Mouse (Mus musculus): ENCODE data around the gene Ptpro.
"Not testable (repeated sequence)": the region's sequence is repeated elsewhere in the genome, so short reads cannot be mapped to it uniquely, and the experiment has no call there.

Gene Ptpro

GRCm38 (mm10) chr6:137457210-137457609, 205.1 kb downstream of the Ptpro start:
- DNase-seq, result no peak

- no peak for DNase-seq
Observed at GRCm38 (mm10) chr6:137458136-137458535, 206.0 kb downstream of the Ptpro start.

GRCm38 (mm10) chr6:137463771-137464170, 211.7 kb downstream of the Ptpro start:
- DNase-seq, result peak; percentile 42

- peak; percentile 93 for DNase-seq
Observed at GRCm38 (mm10) chr6:137465253-137465652, 213.1 kb downstream of the Ptpro start.

- no peak for DNase-seq
Observed at GRCm38 (mm10) chr6:137466256-137466655, 214.1 kb downstream of the Ptpro start.

GRCm38 (mm10) chr6:137467696-137468095, 215.6 kb downstream of the Ptpro start:
- no peak for DNase-seq

- DNase-seq, result no peak
Observed at GRCm38 (mm10) chr6:137469541-137469940, 217.4 kb downstream of the Ptpro start.

GRCm38 (mm10) chr6:137470901-137471598, 218.9 kb downstream of the Ptpro start:
- peak; percentile 66 for DNase-seq

GRCm38 (mm10) chr6:137472129-137472528, 220.0 kb downstream of the Ptpro start:
- no peak for DNase-seq

- DNase-seq, result no peak
Observed at GRCm38 (mm10) chr6:137473433-137473832, 221.3 kb downstream of the Ptpro start.

- not testable (repeated sequence) for DNase-seq
Observed at GRCm38 (mm10) chr6:137475695-137476094, 223.6 kb downstream of the Ptpro start.

- no peak for DNase-seq
Observed at GRCm38 (mm10) chr6:137482891-137483290, 230.8 kb downstream of the Ptpro start.

- DNase-seq, result no peak
Observed at GRCm38 (mm10) chr6:137487443-137487842, 235.3 kb downstream of the Ptpro start.

- DNase-seq, result no peak
Observed at GRCm38 (mm10) chr6:137490115-137490514, 238.0 kb downstream of the Ptpro start.

GRCm38 (mm10) chr6:137491659-137492058, 239.5 kb downstream of the Ptpro start:
- DNase-seq, result no peak

- no peak for DNase-seq
Observed at GRCm38 (mm10) chr6:137492582-137492981, 240.5 kb downstream of the Ptpro start.

GRCm38 (mm10) chr6:137493211-137494135, 241.4 kb downstream of the Ptpro start:
- no peak for DNase-seq

GRCm38 (mm10) chr6:137494136-137494475, 242.0 kb downstream of the Ptpro start:
- no peak for DNase-seq

GRCm38 (mm10) chr6:137494801-137495200, 242.7 kb downstream of the Ptpro start:
- no peak for DNase-seq

GRCm38 (mm10) chr6:137495233-137495632, 243.1 kb downstream of the Ptpro start:
- DNase-seq, result no peak

- DNase-seq, result no peak
Observed at GRCm38 (mm10) chr6:137496562-137496961, 244.4 kb downstream of the Ptpro start.

- DNase-seq, result no peak
Observed at GRCm38 (mm10) chr6:137497208-137497835, 245.2 kb downstream of the Ptpro start.

GRCm38 (mm10) chr6:137498781-137499180, 246.7 kb downstream of the Ptpro start:
- DNase-seq, result no peak

- DNase-seq, result no peak
Observed at GRCm38 (mm10) chr6:137503009-137503408, 250.9 kb downstream of the Ptpro start.

Measured in cerebellum, adult 11-12 months (tissue).